Mouse (Mus musculus): ENCODE results near the gene Casp7. TPM values are rescaled to one million over a fixed set of nuclear protein-coding genes. Genes with fewer than 3 reads are reported as not detected.

Gene Casp7
- polyA plus RNA-seq, 1 experiment from 2014 or later, result 18.0 TPM

DNA sequence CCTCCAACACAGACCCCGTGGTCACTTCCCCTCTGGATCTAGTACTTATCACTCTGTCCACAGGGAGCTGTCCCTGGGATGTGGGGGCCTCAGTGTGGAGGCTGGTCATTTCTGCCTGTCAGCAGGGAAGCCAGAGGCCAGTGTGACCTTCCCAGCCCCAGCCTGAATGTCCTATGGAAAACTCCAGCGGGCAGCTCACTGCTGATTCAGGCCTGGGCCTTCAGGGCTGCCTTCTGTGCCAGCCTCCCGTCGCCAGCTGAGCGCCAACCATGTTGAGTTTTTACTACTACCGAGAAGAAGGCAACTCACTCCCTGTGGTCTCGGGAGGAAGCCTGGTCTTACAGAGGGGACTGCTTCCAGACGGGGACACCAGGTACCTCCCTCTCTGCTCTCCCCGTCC is 28.6 kb downstream of the Casp7 start:
- Histone ChIP-seq H3K9ac (replicated peaks; ENCODE audit: low read depth, low read length) (no peak overlapping the region), H3K4me3 (ENCODE audit: low read depth, low read length) (no peak overlapping the region), H3K9me3 (ENCODE audit: control insufficient read depth, low read length) (no peaks in the 10 kb centered on the region), H3K27ac (ENCODE audit: low read depth, low read length) (no peak overlapping the region), H3K4me2 (ENCODE audit: low read depth, low read length) (no peak overlapping the region), H3K4me1 (ENCODE audit: control insufficient read depth, insufficient read depth, low read length) (peaks cover 11% of the 10 kb centered on the region; the same call in 1 of the 2 replicates), H3K27me3 (ENCODE audit: control insufficient read depth, insufficient read depth, low read length) (no peaks in the 10 kb centered on the region), H3K36me3 (ENCODE audit: control insufficient read depth, insufficient read depth, low read length) (no peaks in the 10 kb centered on the region)
- no peak for ATAC-seq (ENCODE audit: low read depth)
- WGBS, result 65% methylated on average over 9 of the region's 9 CpGs

DNA sequence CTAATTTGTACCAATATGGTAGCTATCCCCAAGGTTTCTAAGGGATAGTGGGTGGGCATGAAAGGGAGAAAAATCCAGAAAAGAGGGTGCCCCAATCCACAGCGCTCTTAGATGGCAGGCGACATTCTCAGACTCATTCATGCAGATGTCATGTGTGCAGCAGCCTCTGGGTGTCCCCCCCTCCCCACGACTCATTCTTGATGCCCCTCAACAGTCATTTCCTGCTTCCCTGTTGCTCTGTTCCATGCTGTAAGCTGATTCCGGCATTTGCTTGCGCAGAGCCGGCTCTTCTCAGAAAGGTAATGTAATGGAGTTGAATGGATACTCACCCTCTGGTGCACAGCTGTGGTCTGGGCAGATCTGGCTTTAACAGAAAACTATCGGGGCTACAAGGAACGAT is 33.4 kb downstream of the Casp7 start:
- no peaks in the 10 kb centered on the region for H3K9me3 ChIP-seq (ENCODE audit: control insufficient read depth, low read length)
- H3K4me1 ChIP-seq (ENCODE audit: control insufficient read depth, insufficient read depth, low read length), result no peaks in the 10 kb centered on the region
- H3K4me3 ChIP-seq (ENCODE audit: low read depth, low read length), result no peak overlapping the region
- no peak for ATAC-seq (ENCODE audit: low read depth)
- H3K9ac ChIP-seq (replicated peaks; ENCODE audit: low read depth, low read length), result no peak overlapping the region
- no peaks in the 10 kb centered on the region for H3K27me3 ChIP-seq (ENCODE audit: control insufficient read depth, insufficient read depth, low read length)
- no peak overlapping the region for H3K4me2 ChIP-seq (ENCODE audit: low read depth, low read length)
- no peak overlapping the region for H3K27ac ChIP-seq (ENCODE audit: low read depth, low read length)
- H3K36me3 ChIP-seq (ENCODE audit: control insufficient read depth, insufficient read depth, low read length), result no peaks in the 10 kb centered on the region
- 77% methylated on average over 8 of the region's 8 CpGs for WGBS

DNA sequence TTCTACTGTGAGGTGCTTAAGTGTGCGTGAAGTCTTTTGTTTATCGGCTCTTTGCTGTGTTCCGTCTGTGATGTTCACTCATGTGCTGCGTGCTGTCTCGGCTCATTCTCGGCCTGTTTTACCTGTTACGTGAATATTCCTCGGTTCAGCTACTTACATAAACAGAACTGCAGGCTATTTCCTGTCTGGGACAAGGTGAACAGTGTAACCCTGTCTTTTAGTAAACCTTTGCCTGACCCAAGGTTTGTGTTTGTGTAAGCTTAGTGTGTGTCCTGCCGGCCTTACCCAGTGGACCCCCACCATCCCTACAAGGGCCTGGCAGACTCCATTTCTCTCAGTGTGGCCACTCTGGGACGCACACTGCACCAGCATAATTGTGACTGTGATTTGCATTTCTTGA is 35.8 kb downstream of the Casp7 start:
- no peaks in the 10 kb centered on the region for H3K27me3 ChIP-seq (ENCODE audit: control insufficient read depth, insufficient read depth, low read length)
- H3K27ac ChIP-seq (ENCODE audit: low read depth, low read length), result no peak overlapping the region
- no peaks in the 10 kb centered on the region for H3K9me3 ChIP-seq (ENCODE audit: control insufficient read depth, low read length)
- no peaks in the 10 kb centered on the region for H3K4me1 ChIP-seq (ENCODE audit: control insufficient read depth, insufficient read depth, low read length)
- no peak overlapping the region for H3K4me3 ChIP-seq (ENCODE audit: low read depth, low read length)
- no peak for ATAC-seq (ENCODE audit: low read depth)
- H3K4me2 ChIP-seq (ENCODE audit: low read depth, low read length), result no peak overlapping the region
- 79% methylated on average over 10 of the region's 10 CpGs for WGBS
- H3K9ac ChIP-seq (replicated peaks; ENCODE audit: low read depth, low read length), result no peak overlapping the region
- no peaks in the 10 kb centered on the region for H3K36me3 ChIP-seq (ENCODE audit: control insufficient read depth, insufficient read depth, low read length)

DNA sequence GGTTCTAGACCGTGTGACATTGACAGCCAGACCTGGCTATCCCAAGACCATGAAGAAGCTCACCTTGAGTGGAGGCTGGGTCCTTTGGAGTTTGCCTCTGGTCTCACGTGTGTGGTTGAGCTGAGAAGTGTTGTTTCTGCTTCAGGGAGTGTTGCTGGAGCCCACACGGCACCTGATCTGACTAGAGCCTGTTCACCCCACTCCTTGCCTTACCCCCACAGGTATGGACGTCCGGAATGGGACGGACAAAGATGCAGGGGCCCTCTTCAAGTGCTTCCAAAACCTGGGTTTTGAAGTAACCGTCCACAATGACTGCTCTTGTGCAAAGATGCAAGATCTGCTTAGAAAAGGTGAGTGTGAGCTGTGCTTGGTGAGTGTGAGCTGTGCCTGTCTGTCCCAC is 36.7 kb downstream of the Casp7 start:
- Histone ChIP-seq H3K4me3 (ENCODE audit: low read depth, low read length) (no peak overlapping the region), H3K9me3 (ENCODE audit: control insufficient read depth, low read length) (no peaks in the 10 kb centered on the region), H3K4me2 (ENCODE audit: low read depth, low read length) (no peak overlapping the region), H3K36me3 (ENCODE audit: control insufficient read depth, insufficient read depth, low read length) (no peaks in the 10 kb centered on the region), H3K9ac (replicated peaks; ENCODE audit: low read depth, low read length) (no peak overlapping the region), H3K4me1 (ENCODE audit: control insufficient read depth, insufficient read depth, low read length) (no peaks in the 10 kb centered on the region), H3K27ac (ENCODE audit: low read depth, low read length) (no peak overlapping the region), H3K27me3 (ENCODE audit: control insufficient read depth, insufficient read depth, low read length) (no peaks in the 10 kb centered on the region)
- 95% methylated on average over 7 of the region's 7 CpGs for WGBS
- no peak for ATAC-seq (ENCODE audit: low read depth)

DNA sequence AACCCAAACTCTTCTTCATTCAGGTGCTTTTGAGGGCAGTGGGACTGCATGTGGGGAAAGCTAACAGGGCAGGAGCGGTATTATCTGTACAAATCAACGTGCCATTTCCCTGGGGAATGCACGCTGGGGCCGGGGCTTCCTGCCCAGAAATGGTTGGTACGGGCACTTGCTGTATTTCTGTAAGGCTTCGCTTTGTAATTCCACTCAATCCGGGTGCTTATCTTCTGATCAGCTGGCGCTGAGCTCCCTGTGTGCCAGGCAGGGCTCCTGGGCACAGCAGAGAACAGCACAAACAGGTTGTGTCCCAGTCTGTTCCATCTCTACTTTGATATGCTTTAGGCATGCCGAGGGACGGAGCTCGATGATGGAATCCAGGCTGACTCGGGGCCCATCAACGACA is 39.5 kb downstream of the Casp7 start:
- no peak overlapping the region for H3K4me2 ChIP-seq (ENCODE audit: low read depth, low read length)
- ATAC-seq (ENCODE audit: low read depth), result no peak
- H3K27me3 ChIP-seq (ENCODE audit: control insufficient read depth, insufficient read depth, low read length), result no peaks in the 10 kb centered on the region
- H3K36me3 ChIP-seq (ENCODE audit: control insufficient read depth, insufficient read depth, low read length), result no peaks in the 10 kb centered on the region
- H3K4me3 ChIP-seq (ENCODE audit: low read depth, low read length), result no peak overlapping the region
- H3K9me3 ChIP-seq (ENCODE audit: control insufficient read depth, low read length), result no peaks in the 10 kb centered on the region
- H3K9ac ChIP-seq (replicated peaks; ENCODE audit: low read depth, low read length), result no peak overlapping the region
- no peak overlapping the region for H3K27ac ChIP-seq (ENCODE audit: low read depth, low read length)
- WGBS, result 91% methylated on average over 13 of the region's 13 CpGs
- no peaks in the 10 kb centered on the region for H3K4me1 ChIP-seq (ENCODE audit: control insufficient read depth, insufficient read depth, low read length)

DNA sequence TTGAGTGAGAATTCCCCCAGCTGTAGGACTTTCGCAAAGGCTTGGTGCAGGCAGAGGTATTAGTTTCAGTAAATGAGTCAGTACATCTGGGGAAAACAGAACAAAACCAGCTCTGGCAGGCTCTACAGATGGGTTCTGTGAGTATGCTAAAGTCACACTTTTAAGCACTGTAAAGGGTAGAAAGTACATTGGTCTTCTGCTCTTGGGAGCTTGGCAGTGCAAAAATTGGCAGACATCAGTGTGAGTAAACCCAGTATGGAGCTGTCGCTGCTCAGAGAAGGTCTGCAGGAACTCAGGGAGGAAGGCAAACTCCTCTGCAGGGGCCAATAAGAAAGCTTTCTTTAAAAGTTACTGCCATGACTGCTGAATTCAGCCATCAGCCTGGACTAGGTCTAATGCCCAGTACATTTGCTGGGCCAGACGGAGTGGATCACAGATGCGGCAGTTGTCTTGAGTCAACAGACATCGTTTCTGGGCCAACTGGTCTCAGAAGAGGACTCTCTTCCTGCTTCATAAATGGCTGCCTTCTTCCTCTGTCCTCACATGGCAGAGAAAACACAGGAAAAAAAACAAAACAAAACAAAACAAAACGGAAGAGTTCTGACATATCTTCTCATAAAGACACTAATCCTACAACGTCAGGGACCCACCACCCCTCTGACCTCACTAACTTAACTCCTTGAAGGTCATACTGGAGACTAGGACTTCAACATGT is 41.6 kb downstream of the Casp7 start:
- WGBS, result 88% methylated on average over 7 of the region's 7 CpGs
- H3K4me3 ChIP-seq (ENCODE audit: low read depth, low read length), result no peak overlapping the region
- H3K4me1 ChIP-seq (ENCODE audit: control insufficient read depth, insufficient read depth, low read length), result no peaks in the 10 kb centered on the region
- no peak overlapping the region for H3K9ac ChIP-seq (replicated peaks; ENCODE audit: low read depth, low read length)
- H3K9me3 ChIP-seq (ENCODE audit: control insufficient read depth, low read length), result no peaks in the 10 kb centered on the region
- ATAC-seq (ENCODE audit: low read depth), result no peak
- H3K27me3 ChIP-seq (ENCODE audit: control insufficient read depth, insufficient read depth, low read length), result no peaks in the 10 kb centered on the region
- H3K36me3 ChIP-seq (ENCODE audit: control insufficient read depth, insufficient read depth, low read length), result no peaks in the 10 kb centered on the region
- H3K4me2 ChIP-seq (ENCODE audit: low read depth, low read length), result no peak overlapping the region
- no peak overlapping the region for H3K27ac ChIP-seq (ENCODE audit: low read depth, low read length)

DNA sequence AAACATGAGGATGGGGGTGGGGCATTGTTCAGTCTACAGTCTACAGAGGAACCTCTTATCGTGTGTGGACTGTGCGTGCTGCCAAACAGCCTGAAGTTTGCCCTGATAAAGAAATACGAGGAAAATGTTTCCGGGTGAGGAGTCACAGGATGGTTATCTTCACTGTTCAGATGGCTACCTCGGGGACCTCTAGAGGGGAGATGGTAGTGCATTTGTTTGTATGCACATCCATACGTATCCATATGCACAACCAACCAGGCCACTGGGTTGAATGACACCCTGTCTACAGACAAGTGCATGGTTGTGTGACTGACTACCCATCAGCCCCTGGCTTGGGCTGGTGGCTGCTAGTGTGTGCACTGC is 42.1 kb downstream of the Casp7 start:
- H3K9ac ChIP-seq (replicated peaks; ENCODE audit: low read depth, low read length), result no peak overlapping the region
- H3K27ac ChIP-seq (ENCODE audit: low read depth, low read length), result no peak overlapping the region
- H3K36me3 ChIP-seq (ENCODE audit: control insufficient read depth, insufficient read depth, low read length), result no peaks in the 10 kb centered on the region
- no peaks in the 10 kb centered on the region for H3K4me1 ChIP-seq (ENCODE audit: control insufficient read depth, insufficient read depth, low read length)
- no peaks in the 10 kb centered on the region for H3K27me3 ChIP-seq (ENCODE audit: control insufficient read depth, insufficient read depth, low read length)
- H3K9me3 ChIP-seq (ENCODE audit: control insufficient read depth, low read length), result no peaks in the 10 kb centered on the region
- H3K4me3 ChIP-seq (ENCODE audit: low read depth, low read length), result no peak overlapping the region
- H3K4me2 ChIP-seq (ENCODE audit: low read depth, low read length), result no peak overlapping the region
- WGBS, result 91% methylated on average over 6 of the region's 6 CpGs
- ATAC-seq (ENCODE audit: low read depth), result no peak

DNA sequence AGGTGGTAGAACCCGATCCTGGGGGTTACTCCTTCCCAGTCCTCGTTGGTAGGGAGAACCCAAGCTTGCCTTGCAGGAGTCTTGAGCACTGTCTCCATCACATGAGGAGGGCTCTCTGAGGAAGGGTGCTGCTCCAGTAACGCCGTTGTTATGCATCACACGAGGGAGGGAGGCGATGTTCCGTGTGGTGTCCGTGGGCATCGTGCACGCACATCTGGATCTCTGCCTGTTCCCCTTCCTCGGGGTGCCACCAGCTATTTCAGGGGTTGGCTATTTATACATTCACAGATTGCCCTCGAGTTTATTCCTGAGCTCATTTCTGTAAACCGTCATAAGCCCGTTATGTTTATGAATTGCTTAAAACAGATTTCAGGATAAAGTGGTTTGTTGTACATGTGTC is 46.5 kb downstream of the Casp7 start:
- H3K4me2 ChIP-seq (ENCODE audit: low read depth, low read length), result no peak overlapping the region
- no peaks in the 10 kb centered on the region for H3K36me3 ChIP-seq (ENCODE audit: control insufficient read depth, insufficient read depth, low read length)
- no peaks in the 10 kb centered on the region for H3K9me3 ChIP-seq (ENCODE audit: control insufficient read depth, low read length)
- no peaks in the 10 kb centered on the region for H3K27me3 ChIP-seq (ENCODE audit: control insufficient read depth, insufficient read depth, low read length)
- 85% methylated on average over 14 of the region's 14 CpGs for WGBS
- ATAC-seq (ENCODE audit: low read depth), result no peak
- H3K4me1 ChIP-seq (ENCODE audit: control insufficient read depth, insufficient read depth, low read length), result no peaks in the 10 kb centered on the region
- H3K4me3 ChIP-seq (ENCODE audit: low read depth, low read length), result no peak overlapping the region
- H3K27ac ChIP-seq (ENCODE audit: low read depth, low read length), result no peak overlapping the region
- no peak overlapping the region for H3K9ac ChIP-seq (replicated peaks; ENCODE audit: low read depth, low read length)

DNA sequence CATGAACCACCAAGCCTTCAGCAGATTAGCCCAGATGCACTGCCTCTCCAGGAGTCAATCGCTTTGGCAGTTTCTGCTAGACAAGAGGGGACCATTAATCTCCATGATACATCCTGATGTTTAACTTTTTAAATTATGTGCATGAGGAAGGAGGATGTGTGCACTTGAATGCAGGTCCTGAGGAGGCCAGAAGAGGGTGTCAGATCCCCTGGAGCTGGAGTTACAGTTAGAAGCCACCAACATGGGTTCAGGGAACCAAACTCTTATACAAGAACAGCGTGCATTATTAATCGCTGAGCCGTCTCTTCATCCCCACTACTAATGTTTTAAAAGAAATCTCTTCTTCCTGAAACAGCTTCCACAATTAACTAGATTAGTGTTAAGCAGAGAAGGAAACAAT is 51.9 kb downstream of the Casp7 start:
- WGBS, result 99% methylated on average over 4 of the region's 4 CpGs
- H3K4me1 ChIP-seq (ENCODE audit: control insufficient read depth, insufficient read depth, low read length), result no peaks in the 10 kb centered on the region
- no peak for ATAC-seq (ENCODE audit: low read depth)
- H3K27ac ChIP-seq (ENCODE audit: low read depth, low read length), result no peak overlapping the region
- no peak overlapping the region for H3K4me3 ChIP-seq (ENCODE audit: low read depth, low read length)
- no peak overlapping the region for H3K9ac ChIP-seq (replicated peaks; ENCODE audit: low read depth, low read length)
- H3K27me3 ChIP-seq (ENCODE audit: control insufficient read depth, insufficient read depth, low read length), result no peaks in the 10 kb centered on the region
- no peak overlapping the region for H3K4me2 ChIP-seq (ENCODE audit: low read depth, low read length)
- H3K36me3 ChIP-seq (ENCODE audit: control insufficient read depth, insufficient read depth, low read length), result no peaks in the 10 kb centered on the region
- no peaks in the 10 kb centered on the region for H3K9me3 ChIP-seq (ENCODE audit: control insufficient read depth, low read length)
